Mouse (Mus musculus): ENCODE measurements at regions not wholly inside any gene's neighbourhood (a gene's known extent, or its start where the extent isn't known, plus 50 kb on each side); places are given as distances from the start of the nearest gene placed in this dataset.

DNA sequence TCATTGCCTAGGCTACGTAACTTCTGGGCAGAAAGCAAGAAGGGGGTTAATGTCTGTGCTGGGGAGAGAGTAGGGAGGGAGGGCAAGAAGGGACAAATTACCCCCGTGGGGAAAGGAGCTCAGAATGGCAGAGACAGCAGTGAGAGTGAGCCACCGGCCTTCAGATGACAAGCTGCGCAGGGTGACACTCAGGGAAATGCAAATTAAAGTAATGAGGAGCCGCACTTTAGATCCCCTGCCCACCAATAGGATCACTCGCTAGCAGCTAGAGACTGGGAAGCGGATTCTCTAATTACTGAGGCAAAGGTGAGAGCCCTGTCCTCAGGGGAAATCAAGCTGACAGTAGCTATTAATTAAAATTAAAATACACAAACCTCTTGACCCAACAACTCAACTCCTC lies 202.5 kb downstream of the Arhgef10l start:
- no peak overlapping the region for H3K27ac ChIP-seq
- DNase-seq = no peak
- intact Hi-C loops (cut with DNase I) = no loop called here
- no peak overlapping the region for H3K4me3 ChIP-seq
- TF ChIP-seq CTCF (IDR thresholded peaks at IDR 0.05) = no peak

DNA sequence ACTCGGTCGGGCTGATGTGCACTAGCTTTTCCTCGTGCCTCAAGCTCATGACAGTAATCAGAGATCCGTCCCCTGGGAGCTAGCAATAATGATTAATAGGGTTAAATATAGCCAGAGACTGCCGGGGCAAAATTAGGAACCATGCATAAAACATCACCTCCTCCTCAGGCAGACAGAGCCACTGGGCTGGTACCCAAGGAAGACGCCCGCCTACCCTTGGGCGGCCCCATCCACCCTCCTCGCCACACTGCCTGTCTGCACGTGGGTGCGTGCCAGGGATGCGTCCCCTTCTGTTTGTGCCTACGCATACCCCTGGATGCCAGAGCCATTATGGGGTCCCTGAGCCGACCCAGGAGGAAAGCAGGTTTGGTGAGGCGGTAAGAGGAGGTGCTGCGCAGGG lies 204.5 kb downstream of the Arhgef10l start:
- no peak for TF ChIP-seq CTCF (IDR thresholded peaks at IDR 0.05)
- Histone ChIP-seq H3K4me3 (no peak overlapping the region), H3K27ac (no peak overlapping the region)
- no peak for DNase-seq
- intact Hi-C loops (cut with DNase I) = no loop called here

GRCm38 (mm10) chr4:140449062-140449461 lies 202.5 kb upstream of the Igsf21 start:
- intact Hi-C loops (cut with DNase I) = no loop called here
- Histone ChIP-seq H3K27ac (no peak overlapping the region), H3K4me3 (no peak overlapping the region)
- no peak for DNase-seq
- TF ChIP-seq CTCF (IDR thresholded peaks at IDR 0.05) = no peak

- DNase-seq = no peak
- TF ChIP-seq CTCF (IDR thresholded peaks at IDR 0.05) = no peak
- H3K27ac ChIP-seq = no peak overlapping the region
- intact Hi-C loops (cut with DNase I) = no loop called here
- no peak overlapping the region for H3K4me3 ChIP-seq
Measured at GRCm38 (mm10) chr4:140446455-140446854, 199.9 kb upstream of the Igsf21 start.

DNA sequence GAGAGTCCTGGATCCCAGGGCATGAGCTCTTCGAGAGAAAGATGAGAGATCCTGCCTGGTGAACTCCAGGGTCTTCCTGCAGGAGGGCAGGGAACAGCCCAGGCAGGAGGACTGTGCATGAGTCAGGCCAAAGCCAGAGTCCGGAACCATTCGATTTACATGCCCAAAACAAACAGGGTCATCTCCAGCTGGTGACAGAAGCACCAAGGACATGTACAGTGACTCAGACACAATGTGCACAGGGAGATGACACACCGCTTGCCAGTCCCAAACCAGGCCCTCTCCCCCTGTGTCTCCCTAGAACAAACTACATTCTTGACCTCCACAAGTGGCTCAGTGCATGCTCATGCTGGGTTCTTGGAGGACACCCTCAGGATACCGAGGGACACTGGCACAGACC lies 199.3 kb upstream of the Igsf21 start:
- no peak for DNase-seq
- no peak overlapping the region for H3K27ac ChIP-seq
- no peak overlapping the region for H3K4me3 ChIP-seq
- TF ChIP-seq CTCF (IDR thresholded peaks at IDR 0.05) = no peak
- intact Hi-C loops (cut with DNase I) = no loop called here

DNA sequence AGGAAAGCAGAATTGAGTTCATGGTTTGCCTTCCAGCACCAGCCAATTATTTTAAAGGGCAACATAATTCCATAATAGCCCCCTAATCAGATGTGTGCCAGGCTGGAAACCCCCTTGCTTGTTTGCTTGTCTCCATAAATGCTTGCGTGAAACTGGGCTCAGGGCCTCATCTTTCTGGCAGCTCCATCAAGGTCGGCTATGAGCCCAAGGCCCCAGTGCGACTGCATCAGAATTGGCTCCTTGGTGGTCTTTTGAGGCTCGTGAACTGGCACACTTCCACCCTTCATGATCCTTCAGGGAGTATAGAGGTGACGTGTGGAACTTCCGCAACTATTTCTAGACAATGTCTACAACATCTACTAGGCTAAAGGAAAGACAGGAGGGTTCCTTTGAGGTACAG lies 196.6 kb upstream of the Igsf21 start:
- intact Hi-C loops (cut with DNase I) = no loop called here
- Histone ChIP-seq H3K27ac (no peak overlapping the region), H3K4me3 (no peak overlapping the region)
- no peak for DNase-seq
- no peak for TF ChIP-seq CTCF (IDR thresholded peaks at IDR 0.05)

- intact Hi-C loops (cut with DNase I) = no loop called here
- DNase-seq = no peak
- H3K4me3 ChIP-seq = no peak overlapping the region
- TF ChIP-seq CTCF (IDR thresholded peaks at IDR 0.05) = no peak
- H3K27ac ChIP-seq = no peak overlapping the region
Measured at GRCm38 (mm10) chr4:140441805-140442204, 195.2 kb upstream of the Igsf21 start.

DNA sequence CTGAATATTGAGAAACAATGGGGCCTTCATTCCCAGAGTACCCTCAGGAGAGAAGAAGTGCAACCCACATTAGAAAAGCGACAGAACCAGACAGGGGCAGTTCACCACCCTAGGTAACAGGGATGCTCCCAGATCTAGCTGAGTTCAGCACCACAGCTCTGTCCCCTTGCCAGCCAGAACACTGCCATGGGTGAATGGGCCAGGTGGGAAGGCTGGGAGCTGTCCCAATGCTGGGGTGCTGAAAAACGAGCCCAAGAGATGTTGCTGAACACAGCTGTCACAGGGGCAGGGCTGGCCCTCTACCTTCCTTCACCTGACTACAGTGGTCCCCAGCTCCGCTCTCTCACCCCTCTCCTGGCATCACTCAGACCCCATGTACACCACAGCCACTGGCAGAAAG lies 193.3 kb upstream of the Igsf21 start:
- no peak overlapping the region for H3K4me3 ChIP-seq
- peak; percentile 31 for DNase-seq
- TF ChIP-seq CTCF (IDR thresholded peaks at IDR 0.05) = no peak
- H3K27ac ChIP-seq = no peak overlapping the region
- intact Hi-C loops (cut with DNase I) = no loop called here

GRCm38 (mm10) chr4:140436030-140436429 lies 189.4 kb upstream of the Igsf21 start:
- no peak for TF ChIP-seq CTCF (IDR thresholded peaks at IDR 0.05)
- Histone ChIP-seq H3K4me3 (no peak overlapping the region), H3K27ac (no peak overlapping the region)
- intact Hi-C loops (cut with DNase I) = no loop called here
- no peak for DNase-seq

DNA sequence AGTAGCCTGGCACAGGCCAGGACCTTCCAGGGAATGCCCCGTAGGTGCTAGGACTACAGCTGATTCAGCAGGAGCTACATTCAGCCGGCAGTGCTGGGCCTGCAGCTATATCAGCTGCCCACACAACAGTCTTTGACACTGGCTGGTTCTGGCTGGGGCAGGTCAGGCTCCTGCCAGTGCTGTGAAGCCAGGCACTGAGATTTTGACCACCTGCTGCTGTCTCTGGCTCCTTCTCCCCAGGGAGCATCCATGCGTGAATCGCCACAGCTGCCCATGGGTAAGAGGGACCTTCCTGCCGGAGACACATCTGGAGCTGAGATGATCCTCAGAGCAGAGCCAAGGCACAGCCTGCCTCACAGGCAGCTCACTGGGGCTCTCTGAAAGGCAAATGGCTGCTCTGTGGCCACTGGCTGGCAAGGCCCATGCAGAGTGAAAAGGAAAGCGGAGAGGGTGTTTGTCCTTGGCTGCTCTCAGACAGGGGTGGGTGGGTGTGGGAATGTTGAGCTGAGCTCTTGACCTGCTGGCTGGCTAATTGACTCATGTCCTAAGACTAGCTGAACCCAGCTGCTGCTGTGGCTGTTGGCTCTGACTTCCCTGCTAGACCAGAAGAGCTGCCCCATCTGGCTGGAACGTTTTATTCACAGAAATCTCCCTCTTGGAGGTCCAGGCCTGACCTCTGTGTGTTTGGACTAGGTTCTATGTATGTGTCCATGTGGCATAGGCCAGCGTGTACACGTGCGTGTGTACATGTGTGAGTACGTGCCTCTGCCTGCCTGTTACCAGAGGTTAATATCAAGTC lies 187.4 kb upstream of the Igsf21 start:
- DNase-seq = peak; percentile 32
- Histone ChIP-seq H3K4me3 (no peak overlapping the region), H3K27ac (no peak overlapping the region)
- intact Hi-C loops (cut with DNase I) = no loop called here
- no peak for TF ChIP-seq CTCF (IDR thresholded peaks at IDR 0.05)

- Histone ChIP-seq H3K4me3 (no peak overlapping the region), H3K27ac (no peak overlapping the region)
- no peak for TF ChIP-seq CTCF (IDR thresholded peaks at IDR 0.05)
- intact Hi-C loops (cut with DNase I) = no loop called here
- DNase-seq = peak; percentile 53
Measured at GRCm38 (mm10) chr4:140432101-140432500, 185.5 kb upstream of the Igsf21 start.

GRCm38 (mm10) chr4:140427039-140427438 lies 180.5 kb upstream of the Igsf21 start:
- no peak for DNase-seq
- Histone ChIP-seq H3K27ac (no peak overlapping the region), H3K4me3 (no peak overlapping the region)
- intact Hi-C loops (cut with DNase I) = no loop called here
- no peak; the same call in 1 of the 2 replicates for TF ChIP-seq CTCF (IDR thresholded peaks at IDR 0.05)

GRCm38 (mm10) chr4:140423791-140424190 lies 177.2 kb upstream of the Igsf21 start:
- intact Hi-C loops (cut with DNase I) = no loop called here
- no peak overlapping the region for H3K27ac ChIP-seq
- DNase-seq = no peak

DNA sequence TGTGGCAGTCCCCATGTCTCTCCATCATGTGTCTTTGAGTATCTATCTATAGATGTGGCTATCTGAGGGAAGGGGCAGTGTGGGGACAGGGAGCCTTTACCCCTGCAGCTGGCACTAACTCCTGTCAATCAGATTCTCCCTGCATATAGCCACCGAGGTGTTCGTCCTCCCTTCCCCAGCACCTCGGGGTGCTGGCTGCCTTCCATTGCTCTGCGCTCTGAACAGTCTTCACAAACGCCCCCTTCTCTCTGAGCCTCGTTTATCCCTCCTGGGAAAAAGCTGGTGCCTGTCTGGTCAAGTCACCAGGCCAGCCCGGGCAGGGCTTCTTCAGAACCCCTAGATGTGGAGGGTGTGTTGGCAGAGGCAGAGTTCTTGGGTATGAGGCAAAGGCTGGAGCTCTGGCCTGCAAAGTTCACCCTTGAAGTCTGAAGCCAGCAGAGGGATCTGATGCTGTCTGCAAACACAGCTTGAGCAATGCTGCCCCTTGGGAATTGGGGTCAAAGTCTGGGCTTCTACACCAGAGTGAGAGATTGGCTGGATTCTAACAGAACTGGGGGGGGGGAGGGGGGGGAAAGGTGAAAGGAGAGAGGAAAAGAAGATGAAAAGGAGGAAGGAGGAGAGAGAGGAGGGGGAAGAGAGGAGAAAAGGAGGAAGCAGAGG lies 175.5 kb upstream of the Igsf21 start:
- Histone ChIP-seq H3K27ac (no peak overlapping the region), H3K4me3 (no peak overlapping the region)
- intact Hi-C loops (cut with DNase I) = no loop called here
- TF ChIP-seq CTCF (IDR thresholded peaks at IDR 0.05) = no peak
- DNase-seq = peak; percentile 68

More at GRCm38 (mm10) chr4:140423791-140424190, 177.2 kb upstream of the Igsf21 start:
- H3K4me3 ChIP-seq = no peak overlapping the region
- TF ChIP-seq CTCF (IDR thresholded peaks at IDR 0.05) = no peak
